Mouse (Mus musculus) hematopoietic multipotent progenitor cell, adult 10-12 weeks (in vitro differentiated cells): ENCODE measurements around the gene Rxra. TPM values are rescaled to one million over a fixed set of nuclear protein-coding genes. Genes with fewer than 3 reads are reported as not detected.

Source experiments
- polyA plus RNA-seq: library from polyadenylated mRNA; stranded (reverse); fragments of >175 nt; gene quantifications from 2 replicates; pipeline ENCODE4 v1.2.3, GENCODE M21; 2012; ENCODE audit warnings: low replicate concordance

The Rxra gene
- 64.7 and 67.7 TPM in 2 replicates for polyA plus RNA-seq

DNA sequence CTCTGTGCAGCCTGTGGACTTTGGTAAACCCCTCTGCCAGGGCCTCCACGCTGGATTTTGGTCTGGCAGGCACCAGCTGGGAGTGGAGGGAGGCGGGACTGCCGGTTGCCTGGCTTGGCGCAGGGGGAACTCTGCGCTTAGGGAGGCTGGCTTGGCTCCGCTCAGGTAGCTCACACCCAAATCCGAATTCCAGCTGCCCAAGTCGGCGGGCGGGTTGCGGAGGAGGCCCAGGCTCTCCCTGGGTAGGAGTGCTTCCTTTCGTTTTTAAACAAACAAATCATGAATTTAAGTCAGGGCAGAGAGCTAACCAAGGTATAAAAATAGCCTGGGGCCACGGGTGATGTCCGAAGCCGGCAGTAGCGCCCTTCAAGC, at the start of gene Rxra:
Rxra (plus strand) TSS at position 335 of the 372 bp plus-strand sequence.

Other genes with a start within 250 kb of the Rxra start
- 63.7 and 86.0 TPM in 2 replicates for gene Vav2, start 249.4 kb upstream of the Rxra start, polyA plus RNA-seq
- gene Brd3os, start 234.1 kb upstream of the Rxra start, polyA plus RNA-seq = 0.31 and 1.4 TPM in 2 replicates
- gene Brd3, start 168.8 kb upstream of the Rxra start, polyA plus RNA-seq = 73.3 and 74.6 TPM in 2 replicates
- 31.1 and 49.3 TPM in 2 replicates for gene Wdr5, start 161.3 kb upstream of the Rxra start, polyA plus RNA-seq
- gene Col5a1, start 210.0 kb downstream of the Rxra start, polyA plus RNA-seq = 0.41 and 3.2 TPM in 2 replicates